Mouse (Mus musculus) intestine, postnatal 0 days (tissue): ENCODE measurements around the gene Bcam. TPM values are rescaled to one million over a fixed set of nuclear protein-coding genes. Genes with fewer than 3 reads are reported as not detected.

Experiments used
- ATAC-seq: fragments of 200-750 bp; cut with Nextera tagmentation; 2 replicates; pipeline ENCODE4 v1.8.0; 2017; ENCODE audit warnings: mild to moderate bottlenecking, moderate TSS enrichment, moderate library complexity
- H3K27ac ChIP-seq: fragments of 300-500 bp; sonication (generic); 2 replicates; pipeline ENCODE4 v1.5.1; 2014; ENCODE audit warnings: mild to moderate bottlenecking, low read depth, low read length, moderate library complexity
- H3K27me3 ChIP-seq: fragments of 300-500 bp; sonication (generic); replicated peaks from 2 replicates; pipeline ENCODE4 v1.6.1; 2014; ENCODE audit warnings: low read length, mixed read lengths; ENCODE audit not compliant: control insufficient read depth, insufficient read depth
- H3K36me3 ChIP-seq: fragments of 300-500 bp; sonication (generic); 2 replicates; pipeline ENCODE4 v1.6.1; 2014; ENCODE audit warnings: mild to moderate bottlenecking, moderate library complexity; ENCODE audit not compliant: control insufficient read depth, insufficient read depth
- H3K4me1 ChIP-seq: fragments of 300-500 bp; sonication (generic); replicated peaks from 2 replicates; pipeline ENCODE4 v1.6.1; 2014; ENCODE audit warnings: antibody characterized with exemption, low read length, mixed read lengths; ENCODE audit not compliant: control insufficient read depth, insufficient read depth
- H3K4me2 ChIP-seq: fragments of 300-500 bp; sonication (generic); replicated peaks from 2 replicates; pipeline ENCODE4 v1.6.1; 2014; ENCODE audit warnings: low read depth, mild to moderate bottlenecking, moderate library complexity
- H3K4me3 ChIP-seq: fragments of 300-500 bp; sonication (generic); 2 replicates; pipeline ENCODE4 v1.5.1; 2014; ENCODE audit warnings: low read depth, low read length
- H3K9ac ChIP-seq: fragments of 300-500 bp; sonication (generic); 2 replicates; pipeline ENCODE4 v1.6.1; 2014; ENCODE audit warnings: mild to moderate bottlenecking, low read depth, low read length
- H3K9me3 ChIP-seq: fragments of 300-500 bp; sonication (generic); 2 replicates; pipeline ENCODE4 v1.6.1; 2016; ENCODE audit warnings: mixed run types; ENCODE audit not compliant: control insufficient read depth
- CTCF ChIP-seq: sonication (generic); IDR thresholded peaks from 2 replicates; pipeline ENCODE4 v1.5.1; 2016; ENCODE audit warnings: low read depth, mild to moderate bottlenecking, control low read depth, antibody characterized with exemption, moderate library complexity
- WGBS: fragments of 180-500 bp; shearing (Covaris S2); extraction: QIAGEN DNeasy Blood & Tissue Kit; methylation state at CpG from one replicate; pipeline ENCODE4 v1.1.7; 2014; 5-methylcytosine and 5-hydroxymethylcytosine counted together
- polyA plus RNA-seq: library from polyadenylated mRNA; unstranded; fragments of >200 nt; fragmentation: Nextera tagmentation; extraction: Ambion mirVana; gene quantifications from 2 replicates; pipeline ENCODE4 v1.2.1, GENCODE M21; 2015

The Bcam gene
- polyA plus RNA-seq, 1 experiment from 2014 or later = 36.2 TPM

GRCm38 (mm10) chr7:19783630-19784029 lies 12.8 kb upstream of the Bcam start:
- no peak for ATAC-seq
- no peak overlapping the region for H3K4me3 ChIP-seq
- H3K27ac ChIP-seq = no peak overlapping the region

GRCm38 (mm10) chr7:19782645-19783044 lies 11.8 kb upstream of the Bcam start:
- Histone ChIP-seq H3K4me3 (no peak overlapping the region), H3K9me3 (no peaks in the 10 kb centered on the region), H3K9ac (no peak overlapping the region), H3K4me1 (0 out of 2 replicates have a peak, but pooled peaks cover 2% of the 10 kb centered on the region), H3K27ac (no peak overlapping the region), H3K36me3 (peaks cover 25% of the 10 kb centered on the region; the same call in 1 of the 2 replicates), H3K4me2 (no peak overlapping the region), H3K27me3 (no peaks in the 10 kb centered on the region)
- ATAC-seq = no peak
- TF ChIP-seq CTCF = peak; percentile 77
- WGBS = 92% methylated on average over 4 of the region's 4 CpGs

More at GRCm38 (mm10) chr7:19783630-19784029, 12.8 kb upstream of the Bcam start:
- Histone ChIP-seq H3K4me1 (0 out of 2 replicates have a peak, but pooled peaks cover 2% of the 10 kb centered on the region), H3K27me3 (no peaks in the 10 kb centered on the region), H3K4me2 (no peak overlapping the region), H3K36me3 (peaks cover 25% of the 10 kb centered on the region; the same call in 1 of the 2 replicates), H3K9me3 (no peaks in the 10 kb centered on the region), H3K9ac (no peak overlapping the region)
- WGBS = 42% methylated on average over 8 of the region's 8 CpGs
- TF ChIP-seq CTCF = no peak

- ATAC-seq = no peak
- Histone ChIP-seq H3K9ac (no peak overlapping the region), H3K27me3 (no peaks in the 10 kb centered on the region), H3K27ac (no peak overlapping the region), H3K4me2 (no peak overlapping the region), H3K9me3 (no peaks in the 10 kb centered on the region), H3K4me1 (0 out of 2 replicates have a peak, but pooled peaks cover 2% of the 10 kb centered on the region), H3K36me3 (peaks cover 25% of the 10 kb centered on the region; the same call in 1 of the 2 replicates), H3K4me3 (no peak overlapping the region)
- 91% methylated on average over 7 of the region's 7 CpGs for WGBS
- no peak for TF ChIP-seq CTCF
These were observed 10.9 kb upstream of the Bcam start for GRCm38 (mm10) chr7:19781741-19782140.

GRCm38 (mm10) chr7:19779903-19780302 lies 9.1 kb upstream of the Bcam start:
- Histone ChIP-seq H3K4me3 (no peak overlapping the region), H3K4me1 (0 out of 2 replicates have a peak, but pooled peaks cover under 1% of the 10 kb centered on the region), H3K27me3 (no peaks in the 10 kb centered on the region), H3K4me2 (no peak overlapping the region), H3K36me3 (peaks cover 25% of the 10 kb centered on the region; the same call in 1 of the 2 replicates), H3K27ac (no peak overlapping the region), H3K9ac (no peak overlapping the region), H3K9me3 (no peaks in the 10 kb centered on the region)
- TF ChIP-seq CTCF = peak; percentile 43
- 78% methylated on average over 4 of the region's 4 CpGs for WGBS
- no peak for ATAC-seq

GRCm38 (mm10) chr7:19778645-19779044 lies 7.8 kb upstream of the Bcam start:
- H3K9ac ChIP-seq = no peak overlapping the region
- H3K4me2 ChIP-seq = no peak overlapping the region
- H3K9me3 ChIP-seq = no peaks in the 10 kb centered on the region
- peaks cover 23% of the 10 kb centered on the region; the same call in 1 of the 2 replicates for H3K36me3 ChIP-seq
- no peaks in the 10 kb centered on the region for H3K4me1 ChIP-seq
- no peak for ATAC-seq
- no peaks in the 10 kb centered on the region for H3K27me3 ChIP-seq
- 80% methylated on average over 8 of the region's 8 CpGs for WGBS
- no peak for TF ChIP-seq CTCF
- no peak overlapping the region for H3K27ac ChIP-seq
- H3K4me3 ChIP-seq = no peak overlapping the region

DNA sequence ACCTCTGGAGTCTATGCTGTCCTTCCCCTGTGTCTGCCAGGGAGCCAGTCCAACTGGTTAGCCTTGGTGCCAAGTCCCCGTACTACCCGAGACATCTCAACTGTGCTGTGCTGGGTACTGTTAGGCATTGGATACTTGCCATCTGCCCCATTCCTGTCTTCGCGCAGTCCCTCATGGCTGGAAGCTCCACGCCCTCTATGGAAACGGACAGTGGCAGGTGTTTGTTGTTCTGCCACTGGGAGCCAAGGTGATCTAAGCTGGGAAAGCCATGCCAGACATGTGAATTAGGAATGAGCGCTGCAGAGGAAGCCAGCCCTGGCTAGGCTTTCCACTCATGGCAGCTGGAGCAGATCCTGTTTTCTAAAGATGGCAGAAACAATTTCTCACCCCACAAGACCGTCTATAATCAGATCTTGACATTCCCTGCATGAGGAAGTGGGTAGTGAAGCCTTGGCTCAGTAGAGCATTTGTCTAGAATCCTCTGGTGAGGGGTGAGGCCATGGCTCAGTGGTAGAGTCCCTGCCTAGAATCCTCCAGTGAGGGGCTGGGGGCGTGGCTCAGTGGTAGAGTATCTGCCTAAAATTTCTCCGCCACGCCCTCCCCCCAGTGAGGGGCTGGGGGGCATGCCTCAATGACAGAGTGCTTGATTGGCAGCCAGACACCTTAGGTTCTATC lies 6.4 kb upstream of the Bcam start:
- Histone ChIP-seq H3K4me2 (no peak overlapping the region), H3K27me3 (no peaks in the 10 kb centered on the region), H3K9me3 (no peaks in the 10 kb centered on the region), H3K27ac (no peak overlapping the region), H3K9ac (no peak overlapping the region), H3K4me3 (no peak overlapping the region), H3K4me1 (no peaks in the 10 kb centered on the region), H3K36me3 (peaks cover 15% of the 10 kb centered on the region; the same call in 1 of the 2 replicates)
- no peak for ATAC-seq
- WGBS = 80% methylated on average over 11 of the region's 11 CpGs
- TF ChIP-seq CTCF = no peak
